Mouse (Mus musculus) C2C12 (cell line): ENCODE measurements around the gene Wdr54. TPM values are rescaled to one million over a fixed set of nuclear protein-coding genes. Genes with fewer than 3 reads are reported as not detected.

Source experiments
- H3K27me3 ChIP-seq: one replicate; pipeline ENCODE4 v1.6.1; 2011; ENCODE audit not compliant: control insufficient read depth, insufficient read depth, insufficient read length
- H3K36me3 ChIP-seq: one replicate; pipeline ENCODE4 v1.6.1; 2011; ENCODE audit not compliant: control insufficient read depth, insufficient read depth
- H3K4me3 ChIP-seq: one replicate; pipeline ENCODE4 v1.5.1; 2011; ENCODE audit warnings: mild to moderate bottlenecking, control low read depth; ENCODE audit not compliant: poor library complexity, insufficient read depth, severe bottlenecking
- H3K79me2 ChIP-seq: one replicate; pipeline ENCODE4 v1.6.1; 2011; ENCODE audit not compliant: control insufficient read depth, insufficient read depth
- H3K79me3 ChIP-seq: one replicate; pipeline ENCODE4 v1.6.1; 2011; ENCODE audit warnings: low read depth, control low read depth
- H3ac ChIP-seq: one replicate; pipeline ENCODE3; 2011; ENCODE audit warnings: low read depth; ENCODE audit not compliant: control insufficient read depth, insufficient read length
- CEBPB ChIP-seq: IDR thresholded peaks from one replicate; pipeline ENCODE4 v1.6.1; 2011; ENCODE audit warnings: low read depth, mild to moderate bottlenecking, control low read depth, moderate library complexity
- CTCF ChIP-seq: IDR thresholded peaks from one replicate; pipeline ENCODE4 v1.5.1; 2011; ENCODE audit not compliant: control insufficient read depth, insufficient read depth, insufficient read length
- FOSL1 ChIP-seq: IDR thresholded peaks from one replicate; pipeline ENCODE4 v1.8.0; 2011; ENCODE audit warnings: mild to moderate bottlenecking, low read length; ENCODE audit not compliant: poor library complexity, insufficient read depth, severe bottlenecking
- MAX ChIP-seq: IDR thresholded peaks from one replicate; pipeline ENCODE4 v1.6.1; 2011; ENCODE audit warnings: mild to moderate bottlenecking, control low read depth
- MYOD1 ChIP-seq: IDR thresholded peaks from one replicate; pipeline ENCODE4 v1.6.1; 2011; ENCODE audit warnings: low read depth; ENCODE audit not compliant: control insufficient read depth, insufficient read length
- MYOG ChIP-seq: IDR thresholded peaks from one replicate; pipeline ENCODE4 v1.6.1; 2011; ENCODE audit not compliant: control insufficient read depth, insufficient read length; ENCODE audit errors: extremely low read depth
- USF1 ChIP-seq: IDR thresholded peaks from one replicate; pipeline ENCODE4 v1.6.1; 2011; ENCODE audit warnings: low read depth, mild to moderate bottlenecking, control low read depth, moderate library complexity
- polyA plus RNA-seq: library from polyadenylated mRNA; unstranded; fragments of >200 nt; fragmentation: generic; extraction: Trizol; gene quantifications from one replicate; pipeline ENCODE4 v1.2.1, GENCODE M21; 2012; ENCODE audit warnings: missing spikeins

The Wdr54 gene
- polyA plus RNA-seq, 1 experiment = 9.5 TPM

DNA sequence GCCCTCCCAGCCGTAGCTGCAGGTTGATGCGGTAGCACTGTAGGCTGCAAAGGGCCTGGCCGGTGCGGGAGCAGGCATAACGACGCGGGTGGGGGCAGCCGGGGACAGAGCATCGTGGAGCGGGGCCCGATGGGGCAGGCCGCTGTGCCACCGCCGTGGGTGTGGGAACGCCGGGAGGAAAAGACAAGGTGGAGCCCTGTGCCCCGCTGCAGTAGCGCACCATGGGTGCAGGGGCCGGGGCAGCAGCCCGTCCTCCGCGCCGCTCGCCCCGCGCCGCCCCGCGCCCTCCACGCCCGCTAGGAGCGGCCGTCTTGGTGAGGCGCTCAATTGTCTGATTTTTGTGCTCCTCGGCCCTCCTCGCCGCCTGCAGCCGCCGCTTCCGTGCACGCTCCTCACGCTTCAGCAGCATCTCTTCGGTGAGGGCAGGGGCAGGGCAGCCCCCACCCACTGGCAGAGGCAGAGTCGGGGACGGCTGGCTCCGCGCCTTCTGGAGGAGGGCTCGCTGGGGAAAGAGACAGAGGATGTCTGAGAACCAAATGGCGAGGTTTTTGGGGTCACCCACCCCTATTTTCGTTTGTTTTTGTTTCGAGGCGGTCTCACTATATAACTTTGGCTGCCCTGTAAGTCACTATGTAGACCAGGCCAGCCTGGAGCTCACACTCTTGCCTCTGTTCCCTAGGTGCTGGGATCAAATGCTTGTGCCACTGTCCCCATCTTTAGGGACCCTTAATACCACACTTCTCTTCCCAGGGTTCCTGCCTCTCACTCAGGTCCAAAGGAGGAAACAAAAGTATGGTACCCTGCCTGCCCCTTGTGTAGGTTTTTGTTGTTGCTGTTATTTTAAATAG is 34.1 kb downstream of the Wdr54 start:
- Histone ChIP-seq H3K27me3 (no peaks in the 10 kb centered on the region), H3K4me3 (peak overlapping the region; percentile 49), H3K79me2 (peaks cover 59% of the 10 kb centered on the region), H3K79me3 (peaks cover 10% of the 10 kb centered on the region), H3ac (peak overlapping the region; percentile 73), H3K36me3 (peaks cover 23% of the 10 kb centered on the region)
- TF ChIP-seq CEBPB (no peak), CTCF (no peak), MAX (no peak), USF1 (no peak), MYOG (no peak), MYOD1 (no peak), FOSL1 (no peak)

DNA sequence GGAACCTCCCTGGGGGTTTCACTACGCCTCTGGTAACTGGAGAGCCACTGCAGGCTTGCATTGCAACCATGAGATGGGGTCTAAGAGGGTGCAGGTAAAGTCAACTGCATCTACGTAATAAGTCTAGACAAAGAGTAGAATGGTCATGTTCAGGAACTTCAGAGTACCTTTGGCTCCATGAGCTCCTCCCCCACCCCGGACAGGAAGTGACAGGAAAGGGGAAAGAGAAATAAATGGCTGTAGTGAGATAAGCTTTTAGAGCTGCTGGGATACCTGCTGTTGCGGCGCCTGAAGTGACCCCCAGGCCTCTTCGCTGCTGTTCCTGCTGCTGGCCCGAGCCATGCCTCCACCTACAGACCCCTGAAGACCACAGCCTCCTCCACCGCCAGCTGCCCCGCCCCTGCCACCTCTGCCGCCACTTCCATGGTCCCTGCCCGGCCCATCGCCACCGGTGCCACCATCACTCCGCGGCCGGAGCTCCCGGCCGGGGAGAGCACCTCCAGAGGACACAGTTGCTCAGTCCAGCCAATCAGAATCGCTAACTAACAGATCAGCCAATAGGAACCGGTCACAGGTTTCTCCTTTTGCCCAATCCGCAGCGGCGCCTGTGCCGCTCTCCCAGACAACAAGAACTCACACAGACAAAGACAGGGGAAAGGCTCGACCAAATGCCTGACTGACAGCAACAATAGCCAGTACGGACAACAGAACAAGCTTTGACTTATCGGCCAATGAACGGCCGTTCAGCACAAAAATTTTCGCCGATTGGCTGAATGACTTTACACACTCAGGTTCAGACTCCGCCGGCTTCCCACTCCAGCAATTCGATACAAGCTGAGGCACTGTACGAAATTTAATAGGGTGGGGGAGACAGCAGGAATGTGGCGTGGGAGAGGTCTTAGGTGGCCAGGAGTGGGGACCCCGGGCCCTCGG is 35.0 kb downstream of the Wdr54 start, which contains the start of gene Wbp1:
Gene Wbp1 (minus strand): TSS at position 630 of the 933 bp plus-strand sequence.
- Histone ChIP-seq H3K27me3 (no peaks in the 10 kb centered on the region), H3K79me3 (peaks cover 18% of the 10 kb centered on the region), H3ac (peak within 1 kb of the TSS; percentile 85), H3K79me2 (peaks cover 68% of the 10 kb centered on the region), H3K4me3 (peak within 1 kb of the TSS; percentile 66), H3K36me3 (peaks cover 28% of the 10 kb centered on the region)
- TF ChIP-seq MAX = peak; percentile 8
- TF ChIP-seq CTCF = no peak
- TF ChIP-seq MYOG = no peak
- TF ChIP-seq MYOD1 = no peak
- TF ChIP-seq USF1 = peak; percentile 4
- no peak for TF ChIP-seq CEBPB
- TF ChIP-seq FOSL1 = no peak

DNA sequence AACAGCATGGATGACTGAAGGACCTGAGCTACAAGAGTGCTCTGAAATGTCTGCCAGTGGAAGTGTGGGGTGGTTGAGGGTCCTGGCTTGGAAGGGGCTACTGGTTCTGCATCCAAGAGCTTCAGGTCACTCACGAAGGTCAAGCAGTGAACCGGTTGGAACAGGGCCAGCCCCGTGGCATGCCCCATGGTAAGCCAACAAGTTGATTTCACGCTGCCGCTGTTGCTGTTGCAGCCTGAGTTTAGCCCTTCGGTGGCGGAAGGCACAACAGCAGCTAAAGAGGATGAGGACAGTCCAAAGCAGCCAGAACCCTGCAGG is 36.5 kb downstream of the Wdr54 start:
- TF ChIP-seq MYOD1 (no peak), CEBPB (no peak), MYOG (no peak), CTCF (no peak), FOSL1 (no peak), MAX (no peak), USF1 (no peak)
- Histone ChIP-seq H3K79me3 (peaks cover 24% of the 10 kb centered on the region), H3K27me3 (no peaks in the 10 kb centered on the region), H3K4me3 (no peak overlapping the region), H3ac (peak overlapping the region; percentile 13), H3K79me2 (peaks cover 81% of the 10 kb centered on the region), H3K36me3 (peaks cover 28% of the 10 kb centered on the region)

DNA sequence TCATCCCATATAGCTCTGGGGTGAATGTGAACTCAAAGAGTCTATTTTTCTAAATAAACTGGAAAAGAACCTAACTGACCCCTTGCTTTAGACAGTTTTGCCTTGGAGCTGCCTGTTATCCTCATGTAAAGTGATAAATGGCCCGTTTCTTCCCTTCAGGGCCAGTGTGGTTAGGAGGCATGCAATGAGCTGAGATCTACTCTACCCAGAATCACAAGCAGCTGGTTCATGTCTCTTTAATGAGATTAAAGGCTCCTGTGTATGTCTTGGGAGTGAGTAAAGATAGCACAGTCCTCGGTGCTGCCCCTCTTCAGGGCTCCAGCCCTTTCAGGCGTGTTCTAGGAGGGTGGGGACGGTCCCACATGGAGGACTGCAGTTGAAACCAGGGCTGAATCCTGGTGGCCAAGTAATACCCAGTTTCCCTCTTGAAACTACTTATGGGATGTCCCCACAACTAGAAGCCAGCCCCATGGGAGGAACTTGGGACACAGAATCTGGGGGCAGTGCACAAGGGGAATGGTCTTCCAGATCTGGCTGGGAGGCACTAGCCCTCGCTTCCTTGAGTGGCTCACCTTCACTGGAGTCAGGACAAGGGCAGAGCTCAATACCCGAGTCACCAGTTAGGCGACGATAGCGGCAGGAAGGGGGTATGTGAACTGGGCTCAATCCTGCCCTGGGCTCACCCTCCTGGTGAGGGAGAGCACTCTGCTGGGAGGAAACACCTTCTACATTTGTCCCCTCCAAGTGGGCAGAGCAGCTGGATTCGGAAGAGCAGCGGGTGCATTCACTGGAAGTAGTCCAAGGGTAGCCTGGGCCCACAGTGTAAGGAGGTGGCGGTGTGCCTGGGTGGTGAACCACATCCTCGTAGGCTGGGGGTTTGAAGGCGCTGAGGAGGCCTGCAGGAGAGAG is 37.1 kb downstream of the Wdr54 start:
- H3ac ChIP-seq = no peak overlapping the region
- H3K4me3 ChIP-seq = no peak overlapping the region
- TF ChIP-seq CEBPB (no peak), MAX (no peak), CTCF (no peak), MYOD1 (no peak), USF1 (no peak), MYOG (no peak), FOSL1 (no peak)

DNA sequence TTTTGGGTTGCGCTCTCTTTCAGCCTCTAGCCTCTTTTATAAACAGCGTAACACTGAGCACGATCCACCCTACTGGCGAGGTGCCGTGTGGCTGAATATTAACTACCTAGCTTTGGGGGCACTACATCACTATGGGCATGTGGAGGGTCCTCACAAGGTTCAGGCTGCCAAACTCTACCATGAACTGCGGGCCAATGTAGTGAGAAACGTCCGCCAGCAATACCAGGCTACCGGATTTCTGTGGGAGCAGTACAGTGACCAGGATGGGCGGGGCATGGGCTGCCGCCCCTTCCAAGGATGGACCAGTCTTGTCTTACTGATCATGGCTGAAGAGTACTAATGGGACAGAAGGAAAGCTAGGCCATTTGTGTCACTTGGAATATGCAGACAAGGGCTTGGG is 37.8 kb downstream of the Wdr54 start:
- Histone ChIP-seq H3K4me3 (no peak overlapping the region), H3K36me3 (peaks cover 28% of the 10 kb centered on the region), H3K27me3 (no peaks in the 10 kb centered on the region), H3ac (no peak overlapping the region), H3K79me2 (peaks cover 75% of the 10 kb centered on the region), H3K79me3 (peaks cover 25% of the 10 kb centered on the region)
- TF ChIP-seq MYOD1 (no peak), FOSL1 (no peak), CEBPB (no peak), USF1 (no peak), MAX (no peak)

More for the DNA sequence above, 37.1 kb downstream of the Wdr54 start:
- Histone ChIP-seq H3K36me3 (peaks cover 28% of the 10 kb centered on the region), H3K79me3 (peaks cover 26% of the 10 kb centered on the region), H3K27me3 (no peaks in the 10 kb centered on the region), H3K79me2 (peaks cover 81% of the 10 kb centered on the region)
